28 mouse cellular contexts compared by ENCODE assay signal in genomic region chr13:46135411-46135810, GRCm38 (mm10).
A peak's percentile ranks its signal among the peaks of the same experiment; 100 is the strongest.
DNase-seq lines count a peak whose midpoint lies in the region; ATAC-seq lines count a peak whose summit lies in the region.
"Had no signal": no experiment of that assay in that cellular context is flagged by ENCODE, and none has a peak within 500 bp of the region (broad histone marks: within the 10 kb centered on the region; RNA-seq: fewer than 3 reads in every experiment).

No protein-coding gene starts in this region.

- DNase-seq in kidney, adult 11 months, result peak; percentile 26
- DNase-seq in kidney, postnatal 4 days, result no peak
- DNase-seq in kidney, adult 9 months, result peak; percentile 53
- DNase-seq in right cerebral cortex, adult 18-20 months, result peak; percentile 18
- DNase-seq in right cerebral cortex, adult 2 months (ENCODE audit: low spot score in 2 of 2), result no peak
- DNase-seq: adrenal gland, postnatal 10 days; adrenal gland, postnatal 36 days; B cell, adult 2 months; cerebellum, adult 11 months; cerebellum, adult 2 months; cerebellum, adult 9-11 months; cerebellum, postnatal 25 days; forebrain, postnatal 0 days; gastrocnemius, adult 2 months; gastrocnemius, postnatal 14 days; heart, adult 18-20 months; heart, postnatal 14 days; heart, postnatal 4 days had no signal

- H3K4me3 ChIP-seq in kidney, embryonic 16.5 days (ENCODE audit: low read length), result no peak overlapping the region
- H3K4me3 ChIP-seq: embryonic facial prominence, embryonic 12.5 days; embryonic facial prominence, embryonic 15.5 days; gastrocnemius, adult 2 months; heart, embryonic 13.5 days had no signal

- H3K9me3 ChIP-seq in kidney, embryonic 16.5 days (ENCODE audit: low read length), result no peaks in the 10 kb centered on the region
- H3K9me3 ChIP-seq: embryonic facial prominence, embryonic 12.5 days; embryonic facial prominence, embryonic 15.5 days; G1E; heart, embryonic 13.5 days had no signal

- no peak overlapping the region for H3K4me2 ChIP-seq in kidney, embryonic 16.5 days (replicated peaks; ENCODE audit: low read depth, low read length)
- H3K4me2 ChIP-seq: embryonic facial prominence, embryonic 12.5 days; embryonic facial prominence, embryonic 15.5 days; heart, embryonic 13.5 days; hindbrain, embryonic 14.5 days had no signal

- no peak for ATAC-seq in kidney, embryonic 16.5 days (ENCODE audit: low FRiP score, low TSS enrichment)
- ATAC-seq: forebrain, embryonic 14.5 days; forebrain, postnatal 0 days; hindbrain, postnatal 0 days; Patski had no signal

- 90% methylated on average over 8 of the region's 8 CpGs for WGBS in kidney, embryonic 16.5 days

- H3K27me3 ChIP-seq in kidney, embryonic 16.5 days (ENCODE audit: insufficient read depth, low read length), result no peaks in the 10 kb centered on the region
- H3K27me3 ChIP-seq: CH12.LX; embryonic facial prominence, embryonic 12.5 days; embryonic facial prominence, embryonic 15.5 days; heart, embryonic 13.5 days had no signal

- H3K4me1 ChIP-seq in kidney, embryonic 16.5 days (ENCODE audit: insufficient read depth, low read length), result no peaks in the 10 kb centered on the region
- H3K4me1 ChIP-seq: embryonic facial prominence, embryonic 12.5 days; embryonic facial prominence, embryonic 15.5 days; heart, embryonic 13.5 days had no signal

- no peak overlapping the region for H3K9ac ChIP-seq in kidney, embryonic 16.5 days (replicated peaks; ENCODE audit: low read length)
- H3K9ac ChIP-seq: embryonic facial prominence, embryonic 12.5 days; embryonic facial prominence, embryonic 15.5 days; forebrain, postnatal 0 days; heart, embryonic 13.5 days; hindbrain, embryonic 14.5 days had no signal

- no peaks in the 10 kb centered on the region for H3K36me3 ChIP-seq in kidney, embryonic 16.5 days (ENCODE audit: insufficient read depth, low read length)
- H3K36me3 ChIP-seq: embryonic facial prominence, embryonic 12.5 days; embryonic facial prominence, embryonic 15.5 days; G1E; heart, embryonic 13.5 days had no signal

- H3K27ac ChIP-seq in kidney, embryonic 16.5 days (ENCODE audit: low read length), result no peak overlapping the region
- H3K27ac ChIP-seq: embryonic facial prominence, embryonic 12.5 days; embryonic facial prominence, embryonic 15.5 days; gastrocnemius, adult 2 months; heart, embryonic 13.5 days; hindbrain, embryonic 14.5 days; hindbrain, postnatal 0 days had no signal

Comparison
In these comparisons a context has a peak if more than half of its experiments do, and no peak if none do; other contexts are left out.
1. DNase-seq: peak in kidney, adult 11 months (single experiment), kidney, adult 9 months (single experiment) and right cerebral cortex, adult 18-20 months (single experiment); none in kidney, postnatal 4 days (0 of 2) and right cerebral cortex, adult 2 months (0 of 2).